Mouse (Mus musculus) embryonic facial prominence, embryonic 14.5 days (tissue): ENCODE data around the gene Gm20715. TPM values are rescaled to one million over a fixed set of nuclear protein-coding genes. Genes with fewer than 3 reads are reported as not detected.
"Not testable (repeated sequence)": the region's sequence is repeated elsewhere in the genome, so short reads cannot be mapped to it uniquely, and the experiment has no call there.

Experiments used
- ATAC-seq: fragments of 200-750 bp; cut with Nextera tagmentation; 2 replicates; pipeline ENCODE4 v1.8.0; 2017; ENCODE audit warnings: low read depth, moderate number of reproducible peaks, moderate TSS enrichment
- DNase-seq: peaks from one replicate; pipeline ENCODE4 v3.0.0-alpha.2; 2015; ENCODE audit warnings: low spot score
- H3K27ac ChIP-seq: fragments of 300-500 bp; sonication (generic); replicated peaks from 2 replicates; pipeline ENCODE4 v1.5.1; 2014; ENCODE audit warnings: low read depth, mild to moderate bottlenecking, low read length, moderate library complexity
- H3K27me3 ChIP-seq: fragments of 300-500 bp; sonication (generic); replicated peaks from 2 replicates; pipeline ENCODE4 v1.6.1; 2014; ENCODE audit warnings: low read length; ENCODE audit not compliant: control insufficient read depth, insufficient read depth
- H3K36me3 ChIP-seq: fragments of 300-500 bp; sonication (generic); 2 replicates; pipeline ENCODE4 v1.6.1; 2014; ENCODE audit warnings: low read length, mixed read lengths; ENCODE audit not compliant: control insufficient read depth, insufficient read depth
- H3K4me1 ChIP-seq: fragments of 300-500 bp; sonication (generic); 2 replicates; pipeline ENCODE4 v1.6.1; 2014; ENCODE audit warnings: antibody characterized with exemption, low read length; ENCODE audit not compliant: control insufficient read depth, insufficient read depth
- H3K4me2 ChIP-seq: fragments of 300-500 bp; sonication (generic); 2 replicates; pipeline ENCODE4 v1.6.1; 2014; ENCODE audit warnings: low read depth, mild to moderate bottlenecking, low read length, moderate library complexity, mixed read lengths
- H3K4me3 ChIP-seq: fragments of 300-500 bp; sonication (generic); 2 replicates; pipeline ENCODE4 v1.5.1; 2014; ENCODE audit warnings: low read depth, mild to moderate bottlenecking, low read length
- H3K9ac ChIP-seq: fragments of 300-500 bp; sonication (generic); 2 replicates; pipeline ENCODE4 v1.6.1; 2014; ENCODE audit warnings: low read depth, mild to moderate bottlenecking, low read length, moderate library complexity, mixed read lengths
- H3K9me3 ChIP-seq: fragments of 300-500 bp; sonication (generic); 2 replicates; pipeline ENCODE4 v1.6.1; 2016; ENCODE audit warnings: low read length; ENCODE audit not compliant: control insufficient read depth
- WGBS: fragments of 180-500 bp; shearing (Covaris S2); extraction: QIAGEN DNeasy Blood & Tissue Kit; methylation state at CpG from one replicate; pipeline ENCODE4 v1.1.7; 2014; 5-methylcytosine and 5-hydroxymethylcytosine counted together
- polyA plus RNA-seq: library from polyadenylated mRNA; unstranded; fragments of >200 nt; fragmentation: Nextera tagmentation; extraction: Ambion mirVana; gene quantifications from 2 replicates; pipeline ENCODE4 v1.2.1, GENCODE M21; 2014

Gm20715 gene
- polyA plus RNA-seq, 1 experiment from 2014 or later: not detected

DNA sequence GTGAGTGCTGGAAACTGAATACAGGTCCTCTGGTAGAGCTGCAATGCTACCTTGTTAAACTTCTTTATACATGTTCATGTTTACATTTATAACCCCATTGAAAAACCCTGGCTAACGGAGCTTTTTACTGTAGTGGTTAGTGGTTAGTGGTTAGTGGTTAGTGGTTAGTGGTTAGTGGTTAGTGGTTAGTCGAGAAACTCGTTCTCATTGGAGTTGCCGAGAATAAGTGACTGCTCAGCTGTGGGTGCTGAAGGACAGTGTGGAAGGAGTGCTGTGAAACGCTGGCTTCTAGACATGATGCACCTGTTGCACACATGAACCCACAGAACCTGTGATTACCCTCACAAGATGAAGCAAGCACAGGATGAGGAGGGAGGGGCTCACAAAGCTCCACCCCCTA lies 37.7 kb downstream of the Gm20715 start:
- Histone ChIP-seq H3K27ac (no peak overlapping the region), H3K9ac (no peak overlapping the region), H3K4me2 (no peak overlapping the region), H3K4me1 (no peaks in the 10 kb centered on the region), H3K27me3 (no peaks in the 10 kb centered on the region), H3K9me3 (peaks cover 8% of the 10 kb centered on the region; the same call in 1 of the 2 replicates), H3K4me3 (no peak overlapping the region), H3K36me3 (no peaks in the 10 kb centered on the region)
- ATAC-seq: no peak
- 81% methylated on average over 5 of the region's 5 CpGs for WGBS
- DNase-seq: no peak

DNA sequence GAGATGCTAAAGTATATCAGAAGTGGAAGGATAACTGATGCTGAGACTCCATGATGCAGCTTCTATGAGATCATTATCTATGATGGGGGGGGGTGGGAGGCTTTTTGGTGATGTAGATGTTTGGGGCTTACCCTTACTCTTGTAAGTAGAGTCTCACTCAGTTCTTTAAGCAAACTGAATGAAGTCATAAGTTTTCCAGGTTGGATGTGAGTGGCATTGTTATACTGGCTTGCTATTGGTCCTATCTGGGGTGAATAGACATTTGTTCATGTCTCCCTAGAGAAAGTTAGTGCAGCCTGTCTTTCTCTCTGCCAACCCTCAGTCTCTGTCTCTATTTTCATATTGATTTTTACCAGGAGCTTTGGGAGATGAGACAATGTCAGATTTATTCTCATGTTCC lies 45.8 kb downstream of the Gm20715 start, which contains the start of gene Olfr1336:
Olfr1336 (plus strand) TSS at position 301 of the 400 bp plus-strand sequence.
- Histone ChIP-seq H3K27ac (no peak within 1 kb of the TSS), H3K4me2 (no peak within 1 kb of the TSS), H3K4me3 (no peak within 1 kb of the TSS), H3K9ac (no peak within 1 kb of the TSS), H3K9me3 (0 out of 2 replicates have a peak, but pooled peaks cover 4% of the 10 kb centered on the region), H3K36me3 (no peaks in the 10 kb centered on the region), H3K4me1 (no peaks in the 10 kb centered on the region), H3K27me3 (no peaks in the 10 kb centered on the region)
- no peak for DNase-seq
- ATAC-seq: no peak

DNA sequence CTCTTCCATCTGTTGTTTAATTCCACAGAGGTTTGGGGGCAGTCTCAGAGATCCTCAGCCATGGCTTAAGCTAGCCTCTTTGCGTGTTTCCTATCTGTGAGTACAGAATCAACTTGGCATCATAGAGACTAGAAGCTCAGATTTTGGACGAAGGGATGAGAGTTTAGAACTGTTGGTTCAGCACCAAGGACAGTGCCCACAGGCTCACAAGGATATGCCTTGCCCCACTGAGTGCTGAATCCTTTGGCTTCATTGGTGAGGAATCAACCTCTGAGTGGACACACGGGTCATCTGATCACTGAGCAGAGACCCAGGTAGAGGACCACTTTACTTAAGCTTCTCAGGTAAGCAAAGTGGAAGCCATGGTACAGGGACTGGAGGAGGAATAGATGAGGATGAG lies 46.3 kb downstream of the Gm20715 start:
- H3K27me3 ChIP-seq: no peaks in the 10 kb centered on the region
- 53% methylated on average over 3 of the region's 3 CpGs for WGBS
- 0 out of 2 replicates have a peak, but pooled peaks cover 4% of the 10 kb centered on the region for H3K9me3 ChIP-seq
- no peak overlapping the region for H3K9ac ChIP-seq
- H3K4me1 ChIP-seq: no peaks in the 10 kb centered on the region
- H3K4me3 ChIP-seq: no peak overlapping the region
- no peak for ATAC-seq
- no peaks in the 10 kb centered on the region for H3K36me3 ChIP-seq
- no peak overlapping the region for H3K4me2 ChIP-seq
- peak; percentile 7 for DNase-seq
- H3K27ac ChIP-seq: no peak overlapping the region

DNA sequence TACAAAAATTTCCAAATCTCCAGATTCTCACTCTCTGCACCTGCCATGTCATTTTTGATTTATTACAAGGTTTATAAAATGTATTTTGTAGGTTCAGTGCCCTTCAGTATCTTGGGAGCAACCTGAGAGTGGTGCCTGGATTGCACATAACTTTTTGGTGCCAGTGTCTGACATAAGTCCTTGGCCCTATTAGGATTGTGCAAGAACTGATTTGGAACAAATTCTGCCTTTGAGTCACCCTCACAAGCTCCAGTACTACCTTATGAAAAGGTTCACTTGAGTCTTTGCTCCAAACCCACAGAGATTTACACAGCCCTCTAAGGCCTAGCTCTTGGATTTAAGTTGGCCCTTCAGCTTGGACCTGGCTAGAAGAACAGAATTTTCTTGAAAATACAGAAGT lies 56.9 kb downstream of the Gm20715 start, which contains the start of gene Olfr1346:
Olfr1346 (plus strand) TSS at position 151 of the 400 bp plus-strand sequence.
- DNase-seq: no peak
- H3K4me1 ChIP-seq: no peaks in the 10 kb centered on the region
- no peaks in the 10 kb centered on the region for H3K27me3 ChIP-seq
- H3K9me3 ChIP-seq: no peaks in the 10 kb centered on the region
- no peak within 1 kb of the TSS for H3K27ac ChIP-seq
- no peaks in the 10 kb centered on the region for H3K36me3 ChIP-seq
- no peak within 1 kb of the TSS for H3K4me3 ChIP-seq
- no peak within 1 kb of the TSS for H3K9ac ChIP-seq
- ATAC-seq: no peak
- H3K4me2 ChIP-seq: no peak within 1 kb of the TSS

DNA sequence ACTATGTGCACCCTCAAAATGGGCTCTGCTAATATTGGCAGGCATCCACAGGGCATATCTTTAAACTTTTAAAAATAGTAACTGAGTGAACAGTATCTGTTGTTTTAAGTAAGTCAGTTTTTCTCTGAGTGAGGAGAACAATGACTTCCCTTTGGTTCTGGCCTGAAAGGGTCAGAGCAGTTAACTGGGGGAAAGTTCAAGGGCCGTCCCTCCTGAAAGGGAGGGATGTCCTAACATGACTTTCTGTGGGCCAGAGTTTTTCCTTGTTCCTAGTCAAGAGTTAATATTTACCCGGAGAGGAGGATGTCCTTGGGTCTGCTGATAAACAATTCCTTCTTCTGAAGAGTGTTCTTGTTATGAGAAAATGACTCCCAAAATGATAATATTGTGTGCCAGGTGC lies 67.6 kb downstream of the Gm20715 start:
- DNase-seq, ATAC-seq, H3K4me2 ChIP-seq, H3K36me3 ChIP-seq, H3K27ac ChIP-seq, H3K4me3 ChIP-seq, H3K9ac ChIP-seq, H3K4me1 ChIP-seq, H3K9me3 ChIP-seq, H3K27me3 ChIP-seq: not testable (repeated sequence)
- 85% methylated on average over 2 of the region's 2 CpGs for WGBS

DNA sequence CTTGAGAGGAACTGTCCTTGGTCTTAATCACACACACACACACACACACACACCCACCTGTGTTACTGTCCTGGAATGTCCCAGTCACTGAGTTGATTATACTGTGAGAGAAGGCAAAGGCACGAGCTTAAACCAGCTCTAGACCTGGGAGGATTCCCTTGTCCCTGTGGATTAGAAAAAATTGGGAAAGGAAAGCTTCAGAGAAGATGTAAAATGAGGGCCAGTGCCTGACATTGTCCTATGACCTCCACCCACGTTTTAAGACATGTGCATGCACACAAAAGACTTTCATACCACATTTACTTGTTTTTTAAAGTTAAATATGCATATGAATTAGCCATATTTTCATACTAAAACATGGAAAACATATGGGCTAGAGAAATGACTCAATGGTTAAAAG lies 76.8 kb downstream of the Gm20715 start, which contains the start of gene Olfr5:
Olfr5 (minus strand) TSS at position 101 of the 400 bp plus-strand sequence.
- Histone ChIP-seq H3K27ac (no peak within 1 kb of the TSS), H3K4me3 (no peak within 1 kb of the TSS), H3K27me3 (no peaks in the 10 kb centered on the region), H3K9ac (no peak within 1 kb of the TSS), H3K9me3 (no peaks in the 10 kb centered on the region), H3K4me2 (no peak within 1 kb of the TSS), H3K36me3 (no peaks in the 10 kb centered on the region), H3K4me1 (no peaks in the 10 kb centered on the region)
- 24% methylated on average over 2 of the region's 2 CpGs for WGBS
- ATAC-seq (no peak), DNase-seq (no peak)

Other genes with a start within 250 kb of the Gm20715 start
- gene Zfp444, start 238.1 kb upstream of the Gm20715 start, polyA plus RNA-seq: 40.7 and 49.6 TPM in 2 replicates
- not detected in 2 replicates for gene Galp, start 213.2 kb upstream of the Gm20715 start, polyA plus RNA-seq
- gene Zscan5b, start 188.0 kb upstream of the Gm20715 start, polyA plus RNA-seq: not detected in 2 replicates
- gene Epp13, start 157.6 kb upstream of the Gm20715 start, polyA plus RNA-seq: 0.26 TPM in 1 of 2 replicates, not detected in the other
- 10.4 and 11.9 TPM in 2 replicates for gene Zfp667, start 123.7 kb upstream of the Gm20715 start, polyA plus RNA-seq
- gene Zfp583, start 79.0 kb upstream of the Gm20715 start, polyA plus RNA-seq: 6.2 and 6.5 TPM in 2 replicates
- gene Gm3854, start 66.5 kb upstream of the Gm20715 start, polyA plus RNA-seq: 1.3 and 1.4 TPM in 2 replicates
- 2.9 and 3.2 TPM in 2 replicates for gene Zfp78, start 47.0 kb upstream of the Gm20715 start, polyA plus RNA-seq
- gene Zfp28, start 27.0 kb upstream of the Gm20715 start, polyA plus RNA-seq: 8.5 and 8.9 TPM in 2 replicates
- gene Smim17, start 11.6 kb upstream of the Gm20715 start, polyA plus RNA-seq: 0.12 and 0.18 TPM in 2 replicates
- not detected in 2 replicates for gene Olfr1344, start 28.4 kb downstream of the Gm20715 start, polyA plus RNA-seq
- gene Olfr1336, start 45.9 kb downstream of the Gm20715 start, polyA plus RNA-seq: 0.06 TPM in 1 of 2 replicates, not detected in the other
- gene Olfr1346, start 56.8 kb downstream of the Gm20715 start, polyA plus RNA-seq: not detected in 2 replicates
- not detected in 2 replicates for gene Olfr5, start 76.7 kb downstream of the Gm20715 start, polyA plus RNA-seq
- not detected in 2 replicates for gene Olfr1347, start 89.5 kb downstream of the Gm20715 start, polyA plus RNA-seq
- gene Olfr1348, start 98.5 kb downstream of the Gm20715 start, polyA plus RNA-seq: not detected in 2 replicates
- not detected in 2 replicates for gene Olfr1349, start 112.7 kb downstream of the Gm20715 start, polyA plus RNA-seq
- gene Olfr1350, start 154.6 kb downstream of the Gm20715 start, polyA plus RNA-seq: 0.18 TPM in 1 of 2 replicates, not detected in the other